Mouse (Mus musculus) forebrain, embryonic 11.5 days (tissue): ENCODE results near the gene Mkln1. TPM values are rescaled to one million over a fixed set of nuclear protein-coding genes. Genes with fewer than 3 reads are reported as not detected.

Experiments used
- polyA plus RNA-seq: library from polyadenylated mRNA; unstranded; fragments of >200 nt; fragmentation: Nextera tagmentation; extraction: Ambion mirVana; gene quantifications from 2 replicates; pipeline ENCODE4 v1.2.1, GENCODE M21; 2014

Mkln1 gene
- polyA plus RNA-seq, 1 experiment from 2014 or later: 221 TPM

Other genes starting within 250 kb of the Mkln1 start
- 11.7 and 13.7 TPM in 2 replicates for gene Podxl, start 165.2 kb downstream of the Mkln1 start, polyA plus RNA-seq